Mouse (Mus musculus) heart, adult 2 months (tissue): ENCODE measurements around the gene Bmper. TPM values are rescaled to one million over a fixed set of nuclear protein-coding genes. Genes with fewer than 3 reads are reported as not detected.

Source experiments
- DNase-seq, 2 experiments: peaks; one replicate each; pipeline ENCODE4 v3.0.0; 2021
- H3K27ac ChIP-seq: fragments of 200-600 bp; 2 replicates; pipeline ENCODE4 v1.8.1; 2022
- H3K27me3 ChIP-seq: fragments of 200-500 bp; 2 replicates; pipeline ENCODE4 v1.6.1; 2012; ENCODE audit warnings: mild to moderate bottlenecking, low read length, inconsistent platforms, mixed read lengths; ENCODE audit not compliant: control insufficient read depth, insufficient read depth
- H3K36me3 ChIP-seq: fragments of 200-500 bp; 2 replicates; pipeline ENCODE4 v1.6.1; 2012; ENCODE audit warnings: low read length, inconsistent platforms; ENCODE audit not compliant: control insufficient read depth, insufficient read depth
- H3K4me1 ChIP-seq: fragments of 200-500 bp; 2 replicates; pipeline ENCODE4 v1.6.1; 2011; ENCODE audit warnings: low read length; ENCODE audit not compliant: control insufficient read depth, insufficient read depth
- H3K4me3 ChIP-seq: fragments of 200-600 bp; 2 replicates; pipeline ENCODE4 v1.8.1; 2022
- H3K79me2 ChIP-seq: fragments of 200-500 bp; replicated peaks from 2 replicates; pipeline ENCODE4 v1.6.1; 2012; ENCODE audit warnings: mild to moderate bottlenecking, inconsistent platforms, low read length, moderate library complexity, mixed read lengths; ENCODE audit not compliant: control insufficient read depth, insufficient read depth
- H3K9ac ChIP-seq: fragments of 200-500 bp; 2 replicates; pipeline ENCODE4 v1.6.1; 2012; ENCODE audit warnings: low read depth, mild to moderate bottlenecking, control low read depth, inconsistent platforms, low read length, mixed read lengths
- CTCF ChIP-seq: fragments of 200-600 bp; IDR thresholded peaks from 2 replicates; pipeline ENCODE4 v1.8.1; 2022; ENCODE audit warnings: antibody characterized with exemption, mild to moderate bottlenecking, moderate library complexity
- EP300 ChIP-seq: fragments of 200-500 bp; IDR thresholded peaks from 2 replicates; pipeline ENCODE4 v1.6.1; 2011; ENCODE audit warnings: low read depth, low read length, control low read depth; ENCODE audit not compliant: insufficient read depth
- POLR2A ChIP-seq: fragments of 200-500 bp; IDR thresholded peaks from 2 replicates; pipeline ENCODE4 v1.6.1; 2011; ENCODE audit warnings: mild to moderate bottlenecking, low read depth, low read length, control low read depth; ENCODE audit not compliant: insufficient read depth
- WGBS: fragments of 180-500 bp; shearing (Covaris S2); methylation state at CpG from one replicate; pipeline ENCODE4 v1.1.7; 2018; 5-methylcytosine and 5-hydroxymethylcytosine counted together
- intact Hi-C: fragments of 180-260 bp; cut with DNase I; formaldehyde crosslinking; loops from one replicate; pipeline ENCODE4 v1.15.1; 2025
- polyA plus RNA-seq: library from polyadenylated mRNA; depleted of rRNA; stranded (reverse); fragments of >200 nt; gene quantifications from 2 replicates; pipeline ENCODE4 v1.2.3, GENCODE M21; 2012
- total RNA-seq, 2 experiments: library from RNA; stranded (reverse); gene quantifications; 2 replicates each; pipeline ENCODE4 v1.2.3; 2021

The Bmper gene
- total and polyA plus RNA-seq, 3 experiments: 1.9 to 4.3 (median 2.6) TPM

DNA sequence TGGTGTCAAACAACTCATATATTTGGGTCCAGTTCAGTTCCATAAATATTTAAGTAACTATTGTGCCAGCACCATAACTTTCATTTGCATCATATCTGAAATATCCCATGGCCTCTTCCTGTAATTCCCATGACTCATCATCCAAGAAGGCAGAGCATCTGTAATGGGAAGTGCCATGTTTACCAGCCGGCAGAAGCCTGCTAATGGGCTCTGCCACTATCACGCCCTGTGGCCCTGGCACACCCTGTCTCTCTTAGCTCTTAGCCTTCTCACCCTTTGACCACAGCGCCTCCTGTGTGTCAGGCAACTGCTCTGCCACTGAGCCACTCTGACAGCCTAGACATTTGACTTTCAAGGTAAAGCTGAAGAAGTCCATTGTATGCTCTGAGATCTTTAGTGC lies 3.1 kb upstream of the Bmper start:
- H3K9ac ChIP-seq: no peak overlapping the region
- no peak overlapping the region for H3K27ac ChIP-seq
- 60% methylated on average over 3 of the region's 3 CpGs for WGBS
- no peak overlapping the region for H3K4me3 ChIP-seq
- no peaks in the 10 kb centered on the region for H3K79me2 ChIP-seq
- TF ChIP-seq POLR2A: no peak
- peak; percentile 37 for TF ChIP-seq CTCF
- TF ChIP-seq EP300: no peak
- H3K36me3 ChIP-seq: no peaks in the 10 kb centered on the region
- intact Hi-C loops: loop anchor here (10.0 kb wide), 2 partner anchors 515 to 665 kb away; no protein-coding TSS in a partner anchor
- H3K4me1 ChIP-seq: no peaks in the 10 kb centered on the region; the same call in 1 of the 2 replicates
- H3K27me3 ChIP-seq: peaks cover 2% of the 10 kb centered on the region
- no peak for DNase-seq

DNA sequence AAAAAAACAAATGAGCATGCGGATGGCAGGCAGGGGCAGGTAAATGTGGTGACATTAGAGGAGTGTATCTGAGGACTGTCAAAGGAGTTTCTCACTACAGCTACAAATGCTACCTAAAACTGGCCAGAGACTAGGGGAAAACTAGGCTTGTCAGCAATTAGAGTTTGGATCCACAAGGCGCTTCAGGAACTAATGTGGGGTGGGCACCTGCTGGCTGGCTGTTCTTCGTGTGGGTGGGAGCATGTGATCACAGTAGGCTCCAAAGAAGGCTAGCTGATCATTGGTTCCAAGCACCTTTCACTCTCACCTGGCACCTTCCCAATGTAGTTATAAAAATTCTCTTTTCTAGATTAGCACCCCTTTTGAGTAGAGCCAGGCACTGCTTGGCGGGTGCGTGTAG lies 900 bp upstream of the Bmper start:
- 35% methylated on average over 5 of the region's 5 CpGs for WGBS
- Histone ChIP-seq H3K4me1 (no peaks in the 10 kb centered on the region; the same call in 1 of the 2 replicates), H3K36me3 (no peaks in the 10 kb centered on the region), H3K79me2 (no peaks in the 10 kb centered on the region), H3K27ac (no peak overlapping the region), H3K27me3 (peaks cover 2% of the 10 kb centered on the region), H3K4me3 (no peak overlapping the region; the same call in 1 of the 2 replicates), H3K9ac (no peak overlapping the region)
- intact Hi-C loops: no loop called here
- no peak for TF ChIP-seq POLR2A
- TF ChIP-seq CTCF: no peak
- no peak for TF ChIP-seq EP300
- no peak for DNase-seq

DNA sequence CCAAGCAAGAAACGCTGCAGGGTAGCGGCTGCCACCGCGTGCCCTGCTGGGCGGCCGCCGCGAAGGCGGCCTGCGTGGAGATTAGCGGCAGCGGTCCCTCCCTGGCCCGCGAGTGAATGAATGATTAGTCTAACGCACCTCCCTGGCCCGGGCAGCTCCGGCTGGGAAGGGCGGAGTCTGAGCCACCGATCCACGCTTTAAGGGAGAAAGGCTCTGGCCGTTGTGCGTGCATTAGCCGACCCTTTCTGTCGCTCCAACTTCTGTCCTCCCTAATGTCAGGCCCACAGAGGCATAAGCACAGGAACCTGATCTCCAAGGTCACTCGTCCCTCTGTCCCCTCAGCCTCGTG lies 410 bp upstream of the Bmper start:
- under 1% methylated on average over 26 of the region's 26 CpGs for WGBS

DNA sequence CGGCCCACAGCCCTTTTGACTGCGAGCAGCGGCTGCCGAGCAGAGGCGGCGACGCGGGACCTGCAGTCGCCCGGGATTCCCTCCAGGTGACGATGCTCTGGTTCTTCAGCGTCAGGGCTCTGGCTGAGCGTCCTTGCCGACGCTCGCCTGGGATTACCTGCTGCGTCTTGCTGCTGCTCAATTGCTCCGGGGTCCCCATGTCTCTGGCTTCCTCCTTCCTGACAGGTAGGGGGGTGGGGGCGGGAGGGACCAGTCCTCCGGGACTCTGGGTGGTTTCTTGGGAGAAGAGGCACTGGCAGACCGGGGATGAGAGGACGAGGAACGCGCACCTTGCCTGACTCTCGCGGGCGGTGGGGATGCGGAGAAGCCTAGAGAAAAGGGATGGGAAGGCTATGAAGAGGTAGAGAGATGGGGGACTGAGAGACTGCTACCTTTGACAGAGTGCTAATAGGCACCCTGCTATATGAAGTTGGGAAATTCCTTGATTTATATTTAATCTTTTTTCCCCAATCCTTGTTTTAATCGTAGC lies 737 bp downstream of the Bmper start:
- Histone ChIP-seq H3K4me3 (peak overlapping the region; percentile 72), H3K27me3 (peaks cover 2% of the 10 kb centered on the region), H3K79me2 (no peaks in the 10 kb centered on the region), H3K36me3 (no peaks in the 10 kb centered on the region), H3K9ac (peak overlapping the region; percentile 75), H3K4me1 (no peaks in the 10 kb centered on the region; the same call in 1 of the 2 replicates), H3K27ac (no peak overlapping the region; the same call in 1 of the 2 replicates)
- 5% methylated on average over 29 of the region's 29 CpGs for WGBS
- TF ChIP-seq CTCF: no peak
- TF ChIP-seq EP300: no peak
- no peak for TF ChIP-seq POLR2A
- no peak for DNase-seq
- intact Hi-C loops: no loop called here

More for the DNA sequence above, 410 bp upstream of the Bmper start:
- peaks cover 2% of the 10 kb centered on the region for H3K27me3 ChIP-seq
- no peaks in the 10 kb centered on the region for H3K36me3 ChIP-seq
- intact Hi-C loops: no loop called here
- H3K4me1 ChIP-seq: no peaks in the 10 kb centered on the region; the same call in 1 of the 2 replicates
- peak overlapping the region; percentile 50; the same call in 1 of the 2 replicates for H3K27ac ChIP-seq
- no peaks in the 10 kb centered on the region for H3K79me2 ChIP-seq
- peak overlapping the region; percentile 72 for H3K4me3 ChIP-seq
- peak; percentile 52 to 57 for DNase-seq
- peak overlapping the region; percentile 75 for H3K9ac ChIP-seq
- TF ChIP-seq EP300 (no peak), CTCF (no peak), POLR2A (no peak)

DNA sequence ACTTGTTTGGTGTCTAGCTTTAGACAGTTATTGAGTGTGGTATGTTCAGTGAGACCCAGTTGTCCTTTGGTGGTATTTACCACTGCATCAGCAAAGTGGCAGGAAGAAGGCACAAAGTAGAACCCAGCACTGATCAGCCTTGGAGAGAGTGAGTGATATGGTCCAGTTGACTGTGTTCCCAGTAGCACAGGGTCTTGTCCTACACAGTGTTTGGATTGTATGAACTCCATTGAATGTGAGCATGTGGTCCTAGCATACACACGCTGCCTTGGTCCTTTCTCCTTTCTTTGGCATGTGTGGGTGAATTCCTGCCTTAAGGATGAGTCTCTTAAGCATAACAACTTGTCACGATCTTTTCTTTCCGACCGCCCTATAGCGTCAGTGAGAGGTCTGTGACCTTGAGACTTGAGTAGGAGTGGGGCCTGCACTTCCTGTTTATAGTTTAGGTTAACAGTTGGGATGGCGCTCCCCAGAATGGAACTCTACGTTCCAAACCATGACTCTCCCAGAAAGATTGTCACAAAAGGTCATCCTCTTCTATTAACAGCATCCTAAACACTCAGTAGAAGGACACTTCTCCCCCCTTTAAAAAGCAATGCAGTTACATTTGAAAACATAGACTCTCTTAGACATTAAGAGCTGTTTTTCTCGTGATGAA lies 10.7 kb downstream of the Bmper start:
- Histone ChIP-seq H3K36me3 (no peaks in the 10 kb centered on the region), H3K4me3 (no peak overlapping the region), H3K9ac (no peak overlapping the region), H3K27ac (no peak overlapping the region), H3K27me3 (no peaks in the 10 kb centered on the region), H3K79me2 (no peaks in the 10 kb centered on the region), H3K4me1 (no peaks in the 10 kb centered on the region)
- intact Hi-C loops: no loop called here
- no peak for TF ChIP-seq EP300
- TF ChIP-seq POLR2A: no peak
- no peak for TF ChIP-seq CTCF
- WGBS: 63% methylated on average over 8 of the region's 8 CpGs
- no peak for DNase-seq

DNA sequence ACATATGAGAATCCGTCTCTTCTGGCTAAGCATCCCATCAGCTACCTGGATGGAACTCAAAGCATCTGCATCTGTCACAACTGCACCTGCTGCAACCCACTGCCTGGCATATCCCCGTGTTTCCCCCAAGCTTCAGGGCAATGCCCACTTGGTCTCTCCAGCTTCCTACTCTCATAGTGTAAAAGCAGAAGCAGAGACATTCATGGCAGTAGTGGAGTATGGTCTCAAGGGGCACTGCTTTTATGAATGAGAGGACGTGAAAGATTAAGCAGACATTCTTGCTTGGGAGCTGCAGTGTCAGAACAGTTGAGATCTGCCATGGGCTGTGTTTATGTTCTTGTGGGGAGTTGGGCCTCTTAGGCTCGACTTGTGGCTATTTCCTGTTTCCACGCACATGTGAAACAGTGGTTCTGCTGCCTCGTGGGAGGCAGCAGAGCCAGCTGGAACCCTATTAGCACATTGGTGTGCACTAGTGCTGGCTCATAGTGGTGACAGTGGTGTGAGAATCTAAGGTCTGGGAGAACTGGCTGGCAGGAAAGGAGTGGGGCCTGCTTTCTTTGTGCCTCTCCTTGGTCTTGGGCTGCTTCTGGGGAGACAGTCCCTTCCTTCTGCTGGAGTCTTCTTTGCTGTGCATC lies 12.6 kb downstream of the Bmper start:
- Histone ChIP-seq H3K4me1 (no peaks in the 10 kb centered on the region; the same call in 1 of the 2 replicates), H3K9ac (no peak overlapping the region), H3K79me2 (no peaks in the 10 kb centered on the region), H3K4me3 (no peak overlapping the region), H3K36me3 (no peaks in the 10 kb centered on the region), H3K27ac (no peak overlapping the region), H3K27me3 (no peaks in the 10 kb centered on the region)
- intact Hi-C loops: no loop called here
- no peak for DNase-seq
- no peak for TF ChIP-seq EP300
- TF ChIP-seq CTCF: no peak
- TF ChIP-seq POLR2A: no peak
- 47% methylated on average over 6 of the region's 6 CpGs for WGBS
